Mouse (Mus musculus): ENCODE data around the gene Cebpz. TPM values are rescaled to one million over a fixed set of nuclear protein-coding genes. Genes with fewer than 3 reads are reported as not detected.

Cebpz gene
- polyA plus RNA-seq (2012; rRNA removed): 10.1 and 10.5 TPM in 2 replicates

DNA sequence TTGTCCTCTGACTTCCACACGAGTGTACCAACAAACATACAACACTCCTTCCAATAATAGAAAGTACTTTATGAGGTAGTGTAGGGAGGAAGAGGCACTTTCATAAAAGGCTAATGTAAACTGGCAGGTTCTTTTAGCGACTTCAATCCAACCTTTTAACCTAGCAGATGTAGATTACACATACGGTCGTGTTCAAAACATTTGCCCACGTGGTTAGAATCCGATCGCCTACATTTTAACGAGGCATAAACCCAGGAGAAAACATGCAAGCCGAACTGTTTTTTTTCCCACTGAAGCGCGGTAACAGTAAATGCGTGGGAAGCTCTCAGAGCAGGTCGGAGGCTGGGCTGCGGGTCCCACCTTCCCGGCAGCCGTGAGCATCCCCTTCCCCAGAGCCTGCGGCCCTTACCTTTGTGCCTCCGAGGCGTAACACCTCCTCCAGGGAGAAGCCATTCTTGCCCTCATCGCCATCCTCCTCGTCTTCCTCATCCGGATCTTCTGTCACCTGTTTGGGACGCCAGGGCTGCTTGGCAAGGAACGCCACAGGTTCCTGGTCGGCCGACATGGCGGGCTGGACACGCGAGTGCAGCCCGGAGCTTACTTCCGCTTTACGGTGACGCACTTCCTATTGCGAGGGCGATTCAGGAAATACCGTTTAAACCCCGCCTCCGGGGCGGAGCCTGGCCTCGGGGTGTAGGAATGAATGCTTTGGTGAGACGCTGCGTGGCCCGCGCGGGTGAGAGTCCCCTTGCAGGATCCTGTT lies at the start of gene Cebpz, which contains the start of gene Ndufaf7:
TSS of gene Cebpz (minus strand) at position 601 of the 763 bp plus-strand sequence.
TSS of gene Ndufaf7 (plus strand) at position 671 of the 763 bp plus-strand sequence.

DNA sequence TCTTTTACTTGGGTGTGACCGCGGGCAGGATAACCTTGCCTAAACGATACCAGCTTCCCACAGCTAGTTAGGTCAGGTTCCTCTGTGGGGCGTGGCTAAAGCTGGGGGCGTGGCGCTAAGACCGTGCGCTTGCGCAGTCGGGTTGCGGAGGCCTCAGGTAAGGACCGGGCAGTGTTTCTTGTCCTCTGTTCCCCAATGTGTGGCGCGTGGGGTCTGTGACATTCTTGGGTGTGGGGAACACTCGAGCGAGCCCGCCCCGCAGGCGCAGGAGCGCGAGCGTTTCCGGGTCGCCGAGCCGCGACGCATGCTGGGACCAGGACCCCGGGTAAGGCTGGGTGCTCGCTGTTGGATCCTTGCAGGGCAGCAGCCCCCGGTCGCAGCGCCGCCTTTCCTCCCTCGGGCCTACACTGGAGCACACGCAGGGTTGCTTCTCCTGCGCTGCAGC lies 20.5 kb downstream of the Cebpz start, which contains the start of gene Cebpzos:
TSS of gene Cebpzos (plus strand) at position 132 of the 445 bp plus-strand sequence.

DNA sequence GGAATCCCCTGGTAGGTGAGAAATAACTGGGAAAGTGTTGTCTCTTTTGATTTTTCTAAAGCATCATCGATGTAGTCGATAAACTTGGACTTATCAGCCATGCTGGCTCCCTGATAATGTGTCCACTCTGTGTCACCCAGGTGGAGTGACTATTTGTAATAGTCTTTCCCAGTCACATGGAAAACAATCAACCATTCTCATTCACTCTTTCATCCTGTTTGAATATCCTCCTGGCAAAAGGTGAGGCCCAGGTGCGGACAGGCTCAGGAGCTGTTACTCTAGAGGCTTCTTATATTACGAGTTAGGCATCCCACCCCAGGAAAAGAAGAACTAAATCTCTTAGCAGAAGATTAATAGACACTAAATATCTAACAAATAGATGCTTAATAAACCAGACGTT lies 30.0 kb downstream of the Cebpz start, which contains the start of gene Sult6b1:
TSS of gene Sult6b1 (minus strand) at position 101 of the 400 bp plus-strand sequence.

DNA sequence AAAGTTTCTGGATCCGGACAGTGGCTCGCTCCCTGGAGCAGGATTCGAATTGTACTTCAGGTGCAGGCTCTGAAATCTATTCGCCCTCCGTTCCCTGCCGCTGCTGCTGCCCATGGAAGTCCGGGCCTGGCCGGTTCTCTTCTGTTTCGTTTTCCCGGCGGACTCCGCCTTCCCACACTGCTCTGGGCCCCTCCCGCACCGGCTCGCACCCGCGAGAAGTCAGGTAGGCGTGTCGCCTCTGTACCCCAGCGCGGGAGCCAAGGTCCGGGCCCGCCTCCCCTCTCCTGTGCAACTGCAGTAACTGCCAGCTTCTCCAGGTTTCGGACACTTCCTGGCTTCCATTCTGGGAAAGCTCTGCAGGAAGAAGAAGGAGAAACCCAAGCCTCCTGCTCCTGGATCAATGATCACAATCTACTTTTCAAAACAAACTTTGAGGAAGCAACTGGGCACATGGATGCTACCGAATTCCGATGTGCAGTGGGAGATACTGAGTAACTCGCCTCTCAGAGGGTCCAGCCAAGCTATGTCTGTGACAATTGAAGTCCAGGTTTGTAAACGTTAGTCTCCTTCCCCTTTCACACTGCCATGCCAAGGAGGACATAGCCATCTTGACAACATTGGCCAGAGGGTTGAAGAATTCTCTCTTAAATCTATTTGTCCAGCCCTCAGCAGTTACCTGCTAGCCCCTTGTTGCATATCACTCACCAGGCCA lies 54.3 kb downstream of the Cebpz start, which contains the start of gene Eif2ak2:
TSS of gene Eif2ak2 (minus strand) at position 173 of the 712 bp plus-strand sequence.

Other genes with a start within 250 kb of the Cebpz start
- 3.0 and 3.5 TPM in 2 replicates for gene Strn, start 199.9 kb downstream of the Cebpz start, polyA plus RNA-seq (2012; rRNA removed)
- gene Heatr5b, start 101.7 kb downstream of the Cebpz start, polyA plus RNA-seq (2012; rRNA removed): 4.8 and 5.0 TPM in 2 replicates
- gene Gpatch11, start 101.5 kb downstream of the Cebpz start, polyA plus RNA-seq (2012; rRNA removed): 9.0 and 10.9 TPM in 2 replicates
- 4.5 and 5.7 TPM in 2 replicates for gene Eif2ak2, start 54.5 kb downstream of the Cebpz start, polyA plus RNA-seq (2012; rRNA removed)
- 0.01 TPM in 1 of 2 replicates, not detected in the other for gene Sult6b1, start 30.1 kb downstream of the Cebpz start, polyA plus RNA-seq (2012; rRNA removed)
- gene Cebpzos, start 20.6 kb downstream of the Cebpz start, polyA plus RNA-seq (2012; rRNA removed): 17.7 and 19.5 TPM in 2 replicates
- gene Ndufaf7, start 70 bp upstream of the Cebpz start, polyA plus RNA-seq (2012; rRNA removed): 12.0 and 13.4 TPM in 2 replicates
- 5.5 and 6.7 TPM in 2 replicates for gene Prkd3, start 83.8 kb upstream of the Cebpz start, polyA plus RNA-seq (2012; rRNA removed)
- 9.4 and 11.9 TPM in 2 replicates for gene Qpct, start 114.8 kb upstream of the Cebpz start, polyA plus RNA-seq (2012; rRNA removed)